Mouse (Mus musculus) stomach, adult 2 months (tissue): Measurements from ENCODE around the gene Dsn1. TPM values are rescaled to one million over a fixed set of nuclear protein-coding genes. Genes with fewer than 3 reads are reported as not detected.

ENCODE experiments used
- polyA plus RNA-seq: library from polyadenylated mRNA; depleted of rRNA; stranded (reverse); fragments of >200 nt; gene quantifications from 2 replicates; pipeline ENCODE4 v1.2.3, GENCODE M21; 2012; rRNA removed

Gene Dsn1
- 0.25 and 0.35 TPM in 2 replicates for polyA plus RNA-seq

GRCm38 (mm10) chr2:157006511-157007233 lies at the start of gene Dsn1:
Dsn1 (minus strand) TSS chr2:157007154.

GRCm38 (mm10) chr2:156991470-156992319 lies 15.3 kb downstream of the Dsn1 start, which contains the start of gene Ndrg3:
Ndrg3 (minus strand) TSS chr2:156992056.

Other genes with a start within 250 kb of the Dsn1 start
- gene Myl9, start 231.7 kb downstream of the Dsn1 start, polyA plus RNA-seq = 680 and 914 TPM in 2 replicates
- 1.0 and 1.8 TPM in 2 replicates for gene Tgif2, start 167.1 kb downstream of the Dsn1 start, polyA plus RNA-seq
- 0.23 TPM in 1 of 2 replicates, not detected in the other for gene 4930518I15Rik, start 149.2 kb downstream of the Dsn1 start, polyA plus RNA-seq
- gene Rab5if, start 144.0 kb downstream of the Dsn1 start, polyA plus RNA-seq = 48.9 and 114 TPM in 2 replicates
- 0.04 and 0.11 TPM in 2 replicates for gene Sla2, start 120.0 kb downstream of the Dsn1 start, polyA plus RNA-seq
- gene Ndrg3, start 15.1 kb downstream of the Dsn1 start, polyA plus RNA-seq = 12.9 and 15.8 TPM in 2 replicates
- gene Soga1, start 72.1 kb upstream of the Dsn1 start, polyA plus RNA-seq = 2.6 and 3.6 TPM in 2 replicates
- 0.14 TPM in 1 of 2 replicates, not detected in the other for gene Tldc2, start 79.9 kb upstream of the Dsn1 start, polyA plus RNA-seq
- 9.4 and 11.1 TPM in 2 replicates for gene Samhd1, start 128.1 kb upstream of the Dsn1 start, polyA plus RNA-seq
- 0.67 and 1.1 TPM in 2 replicates for gene Rbl1, start 197.4 kb upstream of the Dsn1 start, polyA plus RNA-seq